Mouse (Mus musculus): ENCODE results near the gene Mrpl4. TPM values are rescaled to one million over a fixed set of nuclear protein-coding genes. Genes with fewer than 3 reads are reported as not detected.
"Not testable (repeated sequence)": the region's sequence is repeated elsewhere in the genome, so short reads cannot be mapped to it uniquely, and the experiment has no call there.

The Mrpl4 gene
- total RNA-seq, 4 experiments from 2014 or later = 135 to 142 (median 136) TPM

DNA sequence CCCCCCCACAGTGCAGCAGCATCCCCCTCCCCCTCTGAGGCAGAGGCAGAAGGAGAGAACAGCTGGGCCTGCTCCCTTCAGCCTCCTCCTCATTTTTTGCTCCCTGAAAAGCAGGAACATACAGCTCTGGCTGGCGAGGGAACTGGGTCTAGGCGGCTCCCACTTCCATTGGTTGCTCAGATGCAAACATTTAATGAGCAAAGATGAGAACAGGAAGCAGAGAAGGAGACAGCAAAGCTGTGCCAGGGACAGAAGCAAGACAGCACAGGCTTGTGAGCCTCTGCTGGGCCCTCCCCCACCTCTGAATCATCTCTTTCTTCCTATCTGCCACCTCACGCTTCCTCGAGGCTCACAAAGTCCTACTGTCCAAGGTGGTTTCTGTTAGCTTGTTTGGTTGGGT is 38.8 kb downstream of the Mrpl4 start:
- DNase-seq (ENCODE audit: low spot score) = no peak

DNA sequence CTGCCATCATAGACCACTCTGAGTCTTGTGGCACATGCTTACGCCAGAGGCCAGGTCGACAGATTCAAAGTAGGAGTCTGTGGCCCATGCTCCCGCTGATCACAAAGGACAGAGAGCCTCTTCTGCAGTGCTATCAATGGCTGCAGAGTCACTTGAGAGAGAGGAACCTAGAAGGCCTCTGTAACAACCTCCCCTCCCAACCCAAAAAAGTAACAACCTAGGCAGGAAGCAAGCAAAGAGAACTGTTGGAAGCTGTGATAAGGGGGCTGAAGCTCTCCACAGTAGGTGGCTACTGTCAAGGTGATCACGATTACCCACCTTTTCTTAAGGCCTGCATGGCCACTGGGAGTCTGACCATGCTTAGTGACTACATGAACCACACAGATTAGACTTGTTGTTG is 41.0 kb downstream of the Mrpl4 start:
- no peak for DNase-seq (ENCODE audit: low spot score)

DNA sequence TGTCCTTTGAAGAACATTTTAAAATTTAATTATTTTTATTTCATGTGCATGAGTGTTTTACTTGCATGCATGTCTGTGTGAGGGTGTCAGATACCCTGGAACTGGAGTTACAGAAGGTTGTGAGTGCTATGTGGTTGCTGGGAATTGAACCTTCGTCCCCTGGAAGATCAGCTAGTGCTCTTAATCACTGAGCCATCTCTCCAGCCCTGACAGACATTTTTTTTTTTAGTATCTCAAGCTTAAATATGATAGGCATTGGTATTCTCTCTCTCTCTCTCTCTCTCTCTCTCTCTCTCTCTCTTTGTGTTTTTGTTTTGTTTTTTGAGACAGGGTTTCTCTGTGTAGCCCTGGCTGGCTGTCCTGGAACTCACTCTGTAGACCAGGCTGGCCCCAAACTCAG is 42.2 kb downstream of the Mrpl4 start:
- DNase-seq (ENCODE audit: low spot score) = not testable (repeated sequence)

DNA sequence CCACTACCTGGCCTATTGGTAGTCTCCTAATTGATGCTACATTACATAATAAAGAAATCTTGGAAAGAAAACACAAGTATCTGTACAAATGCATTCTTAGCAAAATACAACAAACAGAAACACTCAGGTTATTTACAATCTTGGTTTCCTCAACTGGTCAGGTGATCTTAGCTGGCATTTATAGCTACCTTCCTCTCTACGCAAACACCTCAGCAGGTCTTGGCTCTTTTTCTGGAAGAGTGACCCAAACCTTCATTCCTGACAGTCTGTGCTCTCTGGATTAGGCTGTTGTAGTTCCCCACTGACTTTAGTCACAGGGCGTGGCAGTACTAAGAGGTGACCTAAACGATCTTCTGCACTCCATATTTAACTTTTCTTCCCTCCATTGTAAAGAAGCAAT is 42.7 kb downstream of the Mrpl4 start:
- DNase-seq (ENCODE audit: low spot score) = no peak

DNA sequence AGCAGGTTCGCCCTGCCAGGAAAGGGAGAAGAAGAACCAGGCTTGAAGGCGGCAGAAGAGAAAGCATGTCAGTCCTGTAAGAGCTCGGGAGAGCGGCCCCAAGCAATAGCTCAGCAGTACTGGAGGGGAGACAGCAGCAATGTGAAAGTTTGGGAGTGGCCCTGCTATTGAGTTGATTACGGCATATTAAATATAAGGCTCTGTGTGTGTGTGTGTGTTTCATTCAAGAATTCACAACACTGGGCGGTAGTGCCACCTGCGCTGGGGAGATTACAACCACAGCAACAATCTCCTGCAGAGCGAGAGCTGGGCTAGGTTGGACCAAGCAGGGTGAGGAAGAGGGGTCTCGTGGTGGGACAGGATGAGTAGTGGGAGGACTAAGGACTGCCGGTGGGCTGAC is 49.0 kb downstream of the Mrpl4 start:
- no peak for DNase-seq (ENCODE audit: low spot score)

Small RNAs within 50 kb of the gene (microRNA-seq; reads per million reads assigned to microRNA genes)
- not detected for gene Mir1900

Other genes starting within 250 kb of the Mrpl4 start
- gene Col5a3, start 187.7 kb upstream of the Mrpl4 start, total RNA-seq (2022) = 10 to 100 TPM in 1 of 4 experiments, 1 to 10 TPM in 3; 5.6 to 10.2 (median 6.4) TPM
- gene Rdh8, start 184.2 kb upstream of the Mrpl4 start, total RNA-seq (2022) = not detected
- 1 to 10 TPM; 3.4 to 6.0 (median 4.8) TPM for gene A230050P20Rik, start 134.1 kb upstream of the Mrpl4 start, total RNA-seq (2022)
- 1 to 10 TPM; 3.7 to 5.7 (median 4.8) TPM for gene Angptl6, start 123.0 kb upstream of the Mrpl4 start, total RNA-seq (2022)
- gene Ppan, start 114.6 kb upstream of the Mrpl4 start, total RNA-seq (2022) = 1 to 10 TPM; 7.0 to 7.4 (median 7.1) TPM
- gene Eif3g, start 104.1 kb upstream of the Mrpl4 start, total RNA-seq (2022) = 100 to 1,000 TPM; 106 to 121 (median 110) TPM
- 10 to 100 TPM; 10.8 to 14.5 (median 12.3) TPM for gene Dnmt1, start 42.9 kb upstream of the Mrpl4 start, total RNA-seq (2022)
- gene S1pr2, start 26.0 kb upstream of the Mrpl4 start, total RNA-seq (2022) = 1 to 10 TPM; 1.8 to 6.8 (median 4.6) TPM
- gene Icam1, start 13.2 kb downstream of the Mrpl4 start, total RNA-seq (2022) = 10 to 100 TPM in 2 of 4 experiments, 1 to 10 TPM in 2; 7.5 to 11.3 (median 9.9) TPM
- 1 to 10 TPM in 1 of 4 experiments, under 1 TPM in 3; 0.27 to 1.9 (median 0.74) TPM for gene Icam4, start 26.6 kb downstream of the Mrpl4 start, total RNA-seq (2022)
- under 1 TPM in 1 of 4 experiments, not detected in 3; 0.12 TPM for gene Icam5, start 29.3 kb downstream of the Mrpl4 start, total RNA-seq (2022)
- gene Zglp1, start 64.4 kb downstream of the Mrpl4 start, total RNA-seq (2022) = not detected
- under 1 TPM in 1 of 4 experiments, not detected in 3; 0.38 TPM for gene Gm49373, start 70.4 kb downstream of the Mrpl4 start, total RNA-seq (2022)
- gene Fdx1l, start 70.9 kb downstream of the Mrpl4 start, total RNA-seq (2022) = 10 to 100 TPM; 36.4 to 53.0 (median 41.0) TPM
- 1 to 10 TPM in 1 of 4 experiments, under 1 TPM in 3; 0.26 to 1.6 (median 0.36) TPM for gene Gm38431, start 89.3 kb downstream of the Mrpl4 start, total RNA-seq (2022)
- gene Raver1, start 89.3 kb downstream of the Mrpl4 start, total RNA-seq (2022) = 10 to 100 TPM; 25.7 to 26.2 (median 26.0) TPM
- gene Tyk2, start 128.5 kb downstream of the Mrpl4 start, total RNA-seq (2022) = 1 to 10 TPM; 8.6 to 9.1 (median 8.7) TPM
- 100 to 1,000 TPM; 138 to 170 (median 157) TPM for gene Cdc37, start 147.2 kb downstream of the Mrpl4 start, total RNA-seq (2022)
- 10 to 100 TPM; 48.5 to 75.4 (median 62.1) TPM for gene Pde4a, start 163.0 kb downstream of the Mrpl4 start, total RNA-seq (2022)
- gene Keap1, start 236.6 kb downstream of the Mrpl4 start, total RNA-seq (2022) = 10 to 100 TPM; 43.6 to 52.1 (median 45.5) TPM
- 1 to 10 TPM; 1.6 to 1.9 (median 1.8) TPM for gene S1pr5, start 245.7 kb downstream of the Mrpl4 start, total RNA-seq (2022)

Data from heart, adult 8-10 months (tissue).